Mouse (Mus musculus) heart, postnatal 0 days (tissue): Measurements from ENCODE around the gene Sept14.
"Not testable (repeated sequence)": the region's sequence is repeated elsewhere in the genome, so short reads cannot be mapped to it uniquely, and the experiment has no call there.

Experiments
- CTCF ChIP-seq: IDR thresholded peaks from 2 replicates; pipeline ENCODE4 v1.5.1; 2016; ENCODE audit warnings: antibody characterized with exemption, control low read depth, low read depth
- EP300 ChIP-seq: IDR thresholded peaks from 2 replicates; pipeline ENCODE4 v1.6.1; 2016; ENCODE audit warnings: antibody characterized with exemption, low read depth

GRCm38 (mm10) chr5:129685141-129685540 lies 23.2 kb downstream of the Sept14 start:
- not testable (repeated sequence) for TF ChIP-seq EP300, CTCF
